Mouse (Mus musculus): ENCODE results near the gene Muc3. TPM values are rescaled to one million over a fixed set of nuclear protein-coding genes. Genes with fewer than 3 reads are reported as not detected.

The Muc3 gene
- polyA plus RNA-seq, 1 experiment from 2014 or later: not detected

DNA sequence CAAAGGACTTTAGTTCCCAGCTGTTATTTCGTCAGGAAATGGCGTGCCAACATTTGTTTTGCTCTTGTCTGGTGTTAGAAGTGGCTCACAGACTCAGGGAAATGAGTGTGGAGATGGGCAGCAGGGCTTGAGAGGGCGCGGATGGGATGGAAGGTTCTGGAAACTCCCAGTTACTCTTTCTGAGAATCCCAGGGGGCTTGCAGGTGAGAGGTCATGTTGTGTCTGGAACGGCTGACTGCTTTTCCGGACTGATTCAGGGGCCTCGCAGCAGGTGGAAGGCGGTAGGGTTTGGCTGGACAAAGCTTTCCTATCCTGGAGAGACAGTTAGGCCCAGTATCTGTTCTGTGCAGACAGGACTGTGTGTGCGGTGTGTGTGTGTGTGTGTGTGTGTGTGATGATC, 55.4 kb downstream of the Muc3 start:
- WGBS (ENCODE audit: missing documents): 95% methylated on average over 9 of the region's 9 CpGs
- H3K36me3 ChIP-seq (ENCODE audit: inconsistent target): no peaks in the 10 kb centered on the region

DNA sequence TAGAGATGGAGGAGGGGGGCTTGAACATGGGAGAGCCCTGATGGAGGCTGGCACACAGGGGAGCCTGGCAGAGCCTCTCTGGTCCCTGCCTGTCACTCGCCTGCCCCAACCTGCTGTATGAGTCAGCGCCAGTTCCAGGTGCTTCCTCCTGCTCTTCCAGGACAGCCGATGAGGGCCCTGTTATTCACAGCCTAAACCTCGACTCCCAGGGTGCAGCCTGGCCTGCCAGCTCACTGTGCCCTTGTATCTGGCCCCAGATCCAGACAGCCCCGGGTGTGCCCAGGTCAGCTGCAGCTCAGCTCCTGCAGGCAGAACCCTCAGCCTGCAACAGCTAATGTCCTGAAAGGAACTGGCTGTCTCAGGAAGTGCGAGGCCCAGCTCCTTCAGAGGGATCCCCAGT, 57.6 kb downstream of the Muc3 start:
- no peaks in the 10 kb centered on the region for H3K79me2 ChIP-seq (ENCODE audit: inconsistent target)
- no peaks in the 10 kb centered on the region for H3K36me3 ChIP-seq (ENCODE audit: inconsistent target)
- no peak overlapping the region for H3K27ac ChIP-seq
- H3K4me3 ChIP-seq (ENCODE audit: inconsistent target): no peak overlapping the region
- WGBS (ENCODE audit: missing documents): 27% methylated on average over 6 of the region's 6 CpGs

More for the DNA sequence above, 55.4 kb downstream of the Muc3 start:
- Histone ChIP-seq H3K4me3 (ENCODE audit: inconsistent target) (no peak overlapping the region), H3K27ac (no peak overlapping the region), H3K79me2 (ENCODE audit: inconsistent target) (no peaks in the 10 kb centered on the region)

GRCm38 (mm10) chr5:137090870-137091269, 58.3 kb downstream of the Muc3 start:
- Histone ChIP-seq H3K36me3 (ENCODE audit: inconsistent target) (no peaks in the 10 kb centered on the region), H3K79me2 (ENCODE audit: inconsistent target) (no peaks in the 10 kb centered on the region), H3K4me3 (ENCODE audit: inconsistent target) (no peak overlapping the region), H3K27ac (no peak overlapping the region)
- WGBS (ENCODE audit: missing documents): 93% methylated on average over 10 of the region's 10 CpGs

DNA sequence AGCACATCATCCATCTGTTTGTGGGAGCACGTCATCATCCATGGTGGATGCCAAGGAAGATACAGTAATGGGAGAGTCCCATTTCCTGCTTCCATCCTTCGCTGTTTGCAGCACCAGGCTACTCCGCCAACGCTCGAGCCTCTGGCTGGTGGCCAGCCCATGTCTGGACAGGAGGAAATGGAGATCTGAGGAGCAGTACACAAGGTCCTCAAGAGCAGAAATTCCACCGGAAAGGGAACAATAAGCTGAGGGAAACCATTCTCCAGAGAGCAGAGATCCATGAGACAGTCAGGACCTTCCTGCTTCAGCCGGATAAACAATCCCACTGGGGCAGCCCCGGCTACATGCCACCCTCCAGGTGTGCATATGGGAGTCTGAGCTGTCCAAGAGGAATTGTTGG, 61.7 kb downstream of the Muc3 start:
- Histone ChIP-seq H3K27ac (no peak overlapping the region), H3K36me3 (ENCODE audit: inconsistent target) (no peaks in the 10 kb centered on the region), H3K79me2 (ENCODE audit: inconsistent target) (no peaks in the 10 kb centered on the region), H3K4me3 (ENCODE audit: inconsistent target) (no peak overlapping the region)
- 74% methylated on average over 7 of the region's 8 CpGs for WGBS (ENCODE audit: missing documents)

GRCm38 (mm10) chr5:137085731-137086130, 63.4 kb downstream of the Muc3 start:
- Histone ChIP-seq H3K79me2 (ENCODE audit: inconsistent target) (no peaks in the 10 kb centered on the region), H3K4me3 (ENCODE audit: inconsistent target) (no peak overlapping the region), H3K36me3 (ENCODE audit: inconsistent target) (no peaks in the 10 kb centered on the region), H3K27ac (no peak overlapping the region)
- WGBS (ENCODE audit: missing documents): 88% methylated on average over 3 of the region's 3 CpGs

GRCm38 (mm10) chr5:137085021-137085420, 64.1 kb downstream of the Muc3 start:
- Histone ChIP-seq H3K36me3 (ENCODE audit: inconsistent target) (no peaks in the 10 kb centered on the region), H3K79me2 (ENCODE audit: inconsistent target) (no peaks in the 10 kb centered on the region), H3K27ac (no peak overlapping the region), H3K4me3 (ENCODE audit: inconsistent target) (no peak overlapping the region)
- WGBS (ENCODE audit: missing documents): 75% methylated on average over 6 of the region's 6 CpGs

Other genes with a start within 250 kb of the Muc3 start
- gene Ift22, start 241.2 kb downstream of the Muc3 start, polyA plus RNA-seq (2018): 17.1 to 26.4 TPM (median 22.7 TPM) in 3 replicates
- gene Fis1, start 196.0 kb downstream of the Muc3 start, polyA plus RNA-seq (2018): 118 to 217 TPM (median 182 TPM) in 3 replicates
- gene Cldn15, start 182.7 kb downstream of the Muc3 start, polyA plus RNA-seq (2018): not detected in 3 replicates
- 93.2 to 105 TPM (median 102 TPM) in 3 replicates for gene Plod3, start 162.3 kb downstream of the Muc3 start, polyA plus RNA-seq (2018)
- 81.1 to 121 TPM (median 96.1 TPM) in 3 replicates for gene Znhit1, start 161.3 kb downstream of the Muc3 start, polyA plus RNA-seq (2018)
- gene Vgf, start 122.9 kb downstream of the Muc3 start, polyA plus RNA-seq (2018): not detected in 3 replicates
- gene Ap1s1, start 103.2 kb downstream of the Muc3 start, polyA plus RNA-seq (2018): 120 to 219 TPM (median 131 TPM) in 3 replicates
- 0.69 to 5.1 TPM (median 0.75 TPM) in 3 replicates for gene Serpine1, start 77.1 kb downstream of the Muc3 start, polyA plus RNA-seq (2018)
- 12.2 to 19.7 TPM (median 16.6 TPM) in 3 replicates for gene Trim56, start 33.1 kb downstream of the Muc3 start, polyA plus RNA-seq (2018)
- gene Muc3a, start 63.1 kb upstream of the Muc3 start, polyA plus RNA-seq (2018): not detected in 3 replicates
- 0.11 to 0.14 TPM in 2 of 3 replicates, not detected in the other for gene Ache, start 138.2 kb upstream of the Muc3 start, polyA plus RNA-seq (2018)
- gene Ufsp1, start 145.3 kb upstream of the Muc3 start, polyA plus RNA-seq (2018): 1.2 to 3.2 TPM (median 1.6 TPM) in 3 replicates
- 79.3 to 119 TPM (median 83.4 TPM) in 3 replicates for gene Srrt, start 158.4 kb upstream of the Muc3 start, polyA plus RNA-seq (2018)
- 1.0 to 2.2 TPM (median 1.2 TPM) in 3 replicates for gene Trip6, start 165.1 kb upstream of the Muc3 start, polyA plus RNA-seq (2018)
- 6.9 to 28.0 TPM (median 11.2 TPM) in 3 replicates for gene Slc12a9, start 184.3 kb upstream of the Muc3 start, polyA plus RNA-seq (2018)
- not detected in 3 replicates for gene Ephb4, start 200.8 kb upstream of the Muc3 start, polyA plus RNA-seq (2018)

Data from macrophage (primary cell).